Mouse (Mus musculus) liver, embryonic 15.5 days (tissue): ENCODE measurements at regions not wholly inside any gene's neighbourhood (a gene's known extent, or its start where the extent isn't known, plus 50 kb on each side); places are given as distances from the start of the nearest gene placed in this dataset.

Experiments
- ATAC-seq: fragments of 200-750 bp; cut with Nextera tagmentation; 2 replicates; pipeline ENCODE4 v1.8.0; 2017; ENCODE audit warnings: moderate number of reproducible peaks, mild to moderate bottlenecking, moderate library complexity; ENCODE audit not compliant: insufficient read depth
- H3K27ac ChIP-seq: fragments of 300-500 bp; sonication (generic); replicated peaks from 2 replicates; pipeline ENCODE4 v1.5.1; 2015; ENCODE audit warnings: mild to moderate bottlenecking, inconsistent platforms
- H3K27me3 ChIP-seq: fragments of 300-500 bp; sonication (generic); 2 replicates; pipeline ENCODE4 v1.6.1; 2015; ENCODE audit warnings: mild to moderate bottlenecking, inconsistent platforms
- H3K36me3 ChIP-seq: fragments of 300-500 bp; sonication (generic); replicated peaks from 2 replicates; pipeline ENCODE4 v1.6.1; 2015; ENCODE audit warnings: moderate library complexity, mild to moderate bottlenecking, inconsistent platforms
- H3K4me1 ChIP-seq: fragments of 300-500 bp; sonication (generic); replicated peaks from 2 replicates; pipeline ENCODE4 v1.6.1; 2015; ENCODE audit warnings: inconsistent platforms
- H3K4me2 ChIP-seq: fragments of 300-500 bp; sonication (generic); 2 replicates; pipeline ENCODE4 v1.6.1; 2015; ENCODE audit warnings: moderate library complexity, mild to moderate bottlenecking, inconsistent platforms
- H3K4me3 ChIP-seq: fragments of 300-500 bp; sonication (generic); replicated peaks from 2 replicates; pipeline ENCODE4 v1.5.1; 2015; ENCODE audit warnings: mild to moderate bottlenecking, inconsistent platforms
- H3K9ac ChIP-seq: fragments of 300-500 bp; sonication (generic); 2 replicates; pipeline ENCODE4 v1.6.1; 2015; ENCODE audit warnings: moderate library complexity, mild to moderate bottlenecking, inconsistent platforms
- H3K9me3 ChIP-seq: fragments of 300-500 bp; sonication (generic); replicated peaks from 2 replicates; pipeline ENCODE4 v1.6.1; 2016; ENCODE audit warnings: inconsistent platforms
- WGBS: fragments of 180-500 bp; shearing (Covaris S2); methylation state at CpG from one replicate; pipeline ENCODE4 v1.1.7; 2015; ENCODE audit warnings: mixed read lengths; ENCODE audit not compliant: insufficient replicate concordance; 5-methylcytosine and 5-hydroxymethylcytosine counted together

GRCm38 (mm10) chr9:117689946-117690345 lies 60.2 kb upstream of the Rbms3 start:
- ATAC-seq: no peak
- 60% methylated on average over 4 of the region's 4 CpGs for WGBS
- Histone ChIP-seq H3K27me3 (no peaks in the 10 kb centered on the region), H3K27ac (no peak overlapping the region), H3K4me3 (no peak overlapping the region), H3K36me3 (no peaks in the 10 kb centered on the region), H3K9me3 (no peaks in the 10 kb centered on the region), H3K4me2 (no peak overlapping the region), H3K4me1 (no peaks in the 10 kb centered on the region), H3K9ac (no peak overlapping the region)
